Mouse (Mus musculus): Measurements from ENCODE around the gene Grap2. TPM values are rescaled to one million over a fixed set of nuclear protein-coding genes. Genes with fewer than 3 reads are reported as not detected.

Grap2 gene
- total RNA-seq, 1 experiment from 2014 or later = 108 TPM

- ATAC-seq (ENCODE audit: extremely low read depth, insufficient number of reproducible peaks, low FRiP score, poor library complexity, severe bottlenecking) = peak; percentile 20; the same call in 1 of the 2 replicates
Observed at GRCm38 (mm10) chr15:80623171-80623837, 50.9 kb downstream of the Grap2 start.

GRCm38 (mm10) chr15:80626472-80626871, 54.1 kb downstream of the Grap2 start:
- ATAC-seq (ENCODE audit: extremely low read depth, insufficient number of reproducible peaks, low FRiP score, poor library complexity, severe bottlenecking) = no peak

- ATAC-seq (ENCODE audit: extremely low read depth, insufficient number of reproducible peaks, low FRiP score, poor library complexity, severe bottlenecking) = no peak
Observed at GRCm38 (mm10) chr15:80630147-80630546, 57.8 kb downstream of the Grap2 start.

GRCm38 (mm10) chr15:80630711-80631110, 58.3 kb downstream of the Grap2 start:
- ATAC-seq (ENCODE audit: extremely low read depth, insufficient number of reproducible peaks, low FRiP score, poor library complexity, severe bottlenecking) = no peak

- no peak for ATAC-seq (ENCODE audit: extremely low read depth, insufficient number of reproducible peaks, low FRiP score, poor library complexity, severe bottlenecking)
Observed at GRCm38 (mm10) chr15:80631311-80631710, 58.9 kb downstream of the Grap2 start.

GRCm38 (mm10) chr15:80632280-80632893, 60.0 kb downstream of the Grap2 start:
- no peak for ATAC-seq (ENCODE audit: extremely low read depth, insufficient number of reproducible peaks, low FRiP score, poor library complexity, severe bottlenecking)

GRCm38 (mm10) chr15:80634391-80635193, 62.2 kb downstream of the Grap2 start:
- ATAC-seq (ENCODE audit: extremely low read depth, insufficient number of reproducible peaks, low FRiP score, poor library complexity, severe bottlenecking) = peak; percentile 76

GRCm38 (mm10) chr15:80636757-80637372, 64.5 kb downstream of the Grap2 start:
- no peak for ATAC-seq (ENCODE audit: extremely low read depth, insufficient number of reproducible peaks, low FRiP score, poor library complexity, severe bottlenecking)

GRCm38 (mm10) chr15:80639071-80639702, 66.8 kb downstream of the Grap2 start:
- peak; percentile 68 for ATAC-seq (ENCODE audit: extremely low read depth, insufficient number of reproducible peaks, low FRiP score, poor library complexity, severe bottlenecking)

- no peak for ATAC-seq (ENCODE audit: extremely low read depth, insufficient number of reproducible peaks, low FRiP score, poor library complexity, severe bottlenecking)
Observed at GRCm38 (mm10) chr15:80639874-80640273, 67.5 kb downstream of the Grap2 start.

- no peak for ATAC-seq (ENCODE audit: extremely low read depth, insufficient number of reproducible peaks, low FRiP score, poor library complexity, severe bottlenecking)
Observed at GRCm38 (mm10) chr15:80641702-80642435, 69.5 kb downstream of the Grap2 start.

- ATAC-seq (ENCODE audit: extremely low read depth, insufficient number of reproducible peaks, low FRiP score, poor library complexity, severe bottlenecking) = no peak
Observed at GRCm38 (mm10) chr15:80645006-80645797, 72.8 kb downstream of the Grap2 start.

GRCm38 (mm10) chr15:80648977-80649606, 76.7 kb downstream of the Grap2 start:
- ATAC-seq (ENCODE audit: extremely low read depth, insufficient number of reproducible peaks, low FRiP score, poor library complexity, severe bottlenecking) = no peak

- ATAC-seq (ENCODE audit: extremely low read depth, insufficient number of reproducible peaks, low FRiP score, poor library complexity, severe bottlenecking) = no peak
Observed at GRCm38 (mm10) chr15:80650412-80650811, 78.0 kb downstream of the Grap2 start.

- ATAC-seq (ENCODE audit: extremely low read depth, insufficient number of reproducible peaks, low FRiP score, poor library complexity, severe bottlenecking) = no peak
Observed at GRCm38 (mm10) chr15:80653865-80654264, 81.5 kb downstream of the Grap2 start.

GRCm38 (mm10) chr15:80658815-80659471, 86.5 kb downstream of the Grap2 start:
- no peak for ATAC-seq (ENCODE audit: extremely low read depth, insufficient number of reproducible peaks, low FRiP score, poor library complexity, severe bottlenecking)

GRCm38 (mm10) chr15:80660963-80661362, 88.6 kb downstream of the Grap2 start:
- ATAC-seq (ENCODE audit: extremely low read depth, insufficient number of reproducible peaks, low FRiP score, poor library complexity, severe bottlenecking) = no peak
